Mouse (Mus musculus) splenic B cell, adult 2 months (primary cell): ENCODE data around the gene Rbm38.

Experiments used
- DNase-seq: peaks from one replicate; pipeline ENCODE4 v3.0.0-alpha.2; 2011; ENCODE audit warnings: low read depth, low spot score
- H3K27me3 ChIP-seq: 2 replicates; pipeline ENCODE4 v1.6.1; 2012; ENCODE audit warnings: mild to moderate bottlenecking, low read length, moderate library complexity, mixed read lengths; ENCODE audit not compliant: control insufficient read depth, poor library complexity, insufficient read depth, severe bottlenecking
- H3K36me3 ChIP-seq: 2 replicates; pipeline ENCODE4 v1.6.1; 2012; ENCODE audit warnings: mild to moderate bottlenecking, low read length, moderate library complexity, mixed read lengths; ENCODE audit not compliant: control insufficient read depth, poor library complexity, insufficient read depth, severe bottlenecking

Rbm38 gene

DNA sequence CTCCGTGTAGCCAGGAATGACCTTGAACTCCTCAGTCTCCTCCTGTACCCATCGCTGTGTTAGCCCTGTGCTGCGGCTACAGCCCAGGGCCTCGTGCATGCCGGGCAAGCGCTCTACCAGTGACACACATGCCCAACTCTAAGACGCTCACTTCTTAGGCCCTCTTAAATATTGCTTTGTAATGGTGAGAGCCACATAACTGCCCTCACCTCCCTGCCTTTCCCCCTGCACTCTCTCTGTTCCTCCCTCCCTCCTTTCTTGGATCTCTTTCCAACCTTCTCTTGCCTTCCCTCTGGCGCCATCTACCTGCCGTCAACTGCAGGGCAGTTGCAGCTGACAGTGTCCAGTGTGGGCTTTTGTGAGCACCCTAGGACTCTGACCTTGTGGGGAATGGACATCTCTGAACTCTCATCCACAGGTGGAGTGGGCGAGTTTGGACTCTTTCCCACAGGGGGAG, 60.5 kb downstream of the Rbm38 start:
- no peaks in the 10 kb centered on the region for H3K27me3 ChIP-seq
- H3K36me3 ChIP-seq: no peaks in the 10 kb centered on the region
- DNase-seq: peak; percentile 85

DNA sequence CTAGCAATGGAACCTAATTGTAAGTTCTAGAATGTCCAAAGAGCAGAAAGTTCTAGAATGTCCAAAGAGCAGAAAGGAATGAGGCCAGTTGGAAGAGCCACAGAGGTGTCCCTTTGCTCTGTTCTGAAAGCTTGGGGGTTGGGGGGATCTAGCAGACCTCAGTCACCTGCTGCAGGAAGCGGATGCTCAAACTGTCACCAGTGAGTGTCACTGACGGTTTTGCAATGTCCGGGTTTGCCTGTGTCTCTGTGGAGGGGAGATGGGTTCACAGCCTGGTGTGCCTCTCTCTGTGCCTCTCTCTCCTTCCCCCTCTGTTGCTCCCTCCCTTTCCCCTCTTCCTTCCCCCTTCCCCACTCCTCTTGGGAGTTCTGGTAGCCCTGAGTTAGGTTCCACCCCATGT, 62.4 kb downstream of the Rbm38 start:
- no peak for DNase-seq
- Histone ChIP-seq H3K27me3 (no peaks in the 10 kb centered on the region), H3K36me3 (no peaks in the 10 kb centered on the region)

DNA sequence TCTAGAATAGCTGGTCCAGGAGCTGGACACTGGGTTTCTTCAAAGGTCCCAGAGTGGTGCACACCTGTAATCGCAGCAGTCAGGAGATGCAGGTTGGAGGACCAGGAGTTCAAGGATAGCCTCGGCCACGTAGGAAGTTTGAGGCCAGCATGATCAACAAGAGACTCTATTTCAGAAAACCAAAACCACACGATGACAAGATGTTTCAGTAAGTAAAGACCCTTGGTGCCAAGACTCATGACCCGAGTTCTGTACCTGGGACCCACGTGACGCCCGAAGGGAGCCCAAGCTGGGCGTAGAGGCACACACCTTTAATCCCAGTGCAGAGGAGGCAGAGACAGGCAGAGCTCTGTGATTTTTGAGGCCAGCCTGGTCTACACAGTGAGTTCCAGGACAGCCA, 62.8 kb downstream of the Rbm38 start:
- Histone ChIP-seq H3K36me3 (no peaks in the 10 kb centered on the region), H3K27me3 (no peaks in the 10 kb centered on the region)
- no peak for DNase-seq

DNA sequence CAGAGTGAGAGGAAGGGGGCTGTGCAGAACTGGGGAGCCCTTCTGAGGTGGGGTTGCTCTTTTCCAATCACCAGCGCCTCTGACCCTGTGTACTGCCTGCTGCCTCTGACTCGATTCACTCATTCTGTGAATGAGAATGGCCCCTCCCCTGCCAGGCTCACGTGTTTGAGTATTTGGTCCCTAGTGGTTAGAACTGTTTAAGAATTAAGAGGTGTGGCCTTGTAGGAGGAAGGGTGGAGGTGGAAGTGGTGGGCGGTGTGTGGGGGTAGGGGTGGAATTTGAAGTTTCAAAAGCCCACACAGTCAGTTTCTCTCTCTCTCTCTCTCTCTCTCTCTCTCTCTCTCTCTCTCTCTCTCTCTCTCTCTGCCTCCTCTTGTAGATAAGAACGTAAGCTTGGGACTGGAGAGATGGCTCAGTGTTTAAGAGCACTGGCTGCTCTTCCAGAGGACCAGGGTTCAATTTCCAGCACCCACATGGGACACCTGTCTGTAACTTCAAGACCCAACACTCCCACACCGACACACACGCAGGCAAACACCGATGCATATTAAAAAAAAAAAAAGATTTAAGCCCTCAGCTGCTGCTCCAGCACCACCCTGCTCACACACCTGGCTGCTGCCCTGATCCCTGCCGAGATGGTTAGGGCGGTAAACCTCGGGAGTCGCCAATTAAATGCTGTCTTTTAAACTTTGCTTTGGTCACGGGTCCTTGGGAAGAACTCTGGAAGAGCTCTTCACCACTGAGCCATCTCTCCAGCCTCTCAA, 63.6 kb downstream of the Rbm38 start:
- Histone ChIP-seq H3K27me3 (no peaks in the 10 kb centered on the region), H3K36me3 (no peaks in the 10 kb centered on the region)
- DNase-seq: peak; percentile 94
